Mouse (Mus musculus) spleen, adult 18-20 months (tissue): ENCODE data around the gene Dbnl.
A peak's percentile ranks its signal among the peaks of the same experiment; 100 is the strongest.
"Not testable (repeated sequence)": the region's sequence is repeated elsewhere in the genome, so short reads cannot be mapped to it uniquely, and the experiment has no call there.

Experiments used
- DNase-seq, 2 experiments: peaks; one replicate each; pipeline ENCODE4 v3.0.0; 2022; ENCODE audit warnings: mixed read lengths in 2 of 2

The Dbnl gene

GRCm38 (mm10) chr11:5796939-5797338 is 8.7 kb downstream of the Dbnl start:
- DNase-seq: no peak

- DNase-seq: no peak
Measured at GRCm38 (mm10) chr11:5797371-5797770, 9.1 kb downstream of the Dbnl start.

- no peak for DNase-seq
Measured at GRCm38 (mm10) chr11:5797928-5798327, 9.6 kb downstream of the Dbnl start.

DNA sequence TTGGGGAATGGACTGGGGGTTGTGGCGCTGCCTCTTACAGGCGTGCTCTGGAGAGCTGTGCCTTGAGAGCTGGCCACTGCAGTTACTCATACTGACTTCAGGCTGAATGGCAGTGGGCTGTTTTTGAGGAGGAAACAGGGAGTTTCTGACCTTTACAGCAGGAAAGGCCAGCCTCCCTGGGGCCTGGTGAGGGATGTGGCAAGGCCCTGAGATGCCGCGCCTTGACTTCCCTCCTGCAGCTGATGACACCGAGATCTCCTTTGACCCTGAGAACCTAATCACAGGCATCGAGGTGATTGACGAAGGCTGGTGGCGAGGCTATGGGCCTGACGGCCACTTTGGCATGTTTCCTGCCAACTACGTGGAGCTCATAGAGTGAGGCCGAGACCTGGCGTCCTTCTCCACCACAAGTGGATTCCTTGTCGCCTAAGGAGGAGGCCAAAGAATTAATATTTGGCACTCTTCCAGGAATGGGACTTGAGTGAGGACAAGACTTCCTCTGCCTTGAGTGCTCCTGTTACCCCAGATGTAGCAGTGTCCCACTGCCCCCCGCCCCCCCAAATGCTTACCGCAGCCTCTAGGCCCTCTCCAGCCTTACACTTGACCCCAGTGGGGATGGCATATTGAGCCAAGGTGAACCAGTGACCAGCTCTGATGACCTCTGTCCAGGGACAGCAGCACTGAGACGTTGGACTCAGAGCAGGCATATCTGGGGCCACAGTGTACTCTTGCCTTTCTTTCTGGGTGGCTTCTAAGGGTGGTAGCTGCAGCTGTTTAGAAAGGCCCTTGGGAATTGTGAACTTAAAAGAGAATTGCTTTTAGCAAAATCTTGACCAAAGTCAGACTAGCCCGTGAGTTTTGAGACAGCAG is 11.6 kb downstream of the Dbnl start:
- no peak for DNase-seq

GRCm38 (mm10) chr11:5801511-5801910 is 13.2 kb downstream of the Dbnl start:
- DNase-seq: no peak

GRCm38 (mm10) chr11:5802005-5802404 is 13.7 kb downstream of the Dbnl start:
- DNase-seq: no peak

DNA sequence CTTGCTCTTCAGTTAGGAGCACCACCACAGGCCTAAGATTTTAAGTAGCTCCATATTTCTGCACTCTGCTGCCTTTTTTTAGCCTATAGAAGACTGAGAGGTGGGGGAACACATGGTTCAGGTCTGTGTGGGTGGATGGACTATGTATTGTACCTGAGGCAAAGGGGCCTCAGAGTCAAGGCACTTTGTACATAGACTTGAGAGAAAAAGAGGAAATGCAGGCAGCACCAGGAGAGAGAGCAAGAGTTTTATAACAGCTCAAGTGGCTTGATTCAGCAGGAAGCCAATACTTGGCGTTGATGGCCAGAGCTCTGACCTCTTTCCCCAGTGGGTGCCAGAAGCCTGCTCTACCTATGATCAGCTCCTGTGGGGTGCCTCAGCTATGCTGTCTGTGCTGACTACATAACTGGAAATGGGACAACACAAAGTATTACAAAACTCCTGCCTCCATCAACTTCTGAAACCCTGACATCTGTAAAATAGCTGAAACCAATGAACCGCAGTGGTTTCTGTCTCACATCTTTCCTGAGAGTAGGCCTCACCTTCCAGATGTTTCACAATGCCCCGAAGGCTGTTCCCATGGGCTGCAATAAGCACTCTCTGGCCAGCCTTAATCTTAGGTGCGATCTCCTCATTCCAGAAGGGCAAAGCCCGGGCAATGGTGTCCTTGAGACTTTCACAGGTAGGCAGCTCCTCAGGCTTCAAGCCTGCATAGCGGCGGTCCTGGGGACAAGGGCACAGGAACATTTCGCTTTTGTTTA is 14.3 kb downstream of the Dbnl start:
- DNase-seq: no peak

DNA sequence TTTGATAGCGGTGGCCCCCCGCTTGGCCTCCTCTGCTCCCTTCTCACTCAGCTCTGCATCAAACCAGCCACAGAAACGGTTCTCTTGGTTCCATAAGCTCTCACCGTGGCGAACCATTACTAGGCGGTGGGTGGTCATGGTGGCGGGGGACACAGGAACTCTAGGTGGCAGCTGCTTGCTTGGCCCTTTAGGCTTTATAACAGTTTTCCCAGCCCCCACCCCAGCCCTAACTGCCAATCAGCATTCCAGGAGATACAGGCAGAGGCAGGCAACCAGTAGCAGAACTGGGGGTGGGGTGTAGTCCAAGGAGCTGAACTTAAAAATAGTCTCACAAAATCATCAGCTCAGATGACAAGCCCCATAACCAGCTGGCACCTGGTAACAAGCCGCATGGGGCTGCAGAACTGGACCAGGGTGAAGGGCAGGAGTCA is 15.3 kb downstream of the Dbnl start, which contains the start of gene Pgam2:
Gene Pgam2, minus strand, starts transcription at position 183 of the 431 bp plus-strand sequence.
- no peak for DNase-seq

- no peak for DNase-seq
Measured at GRCm38 (mm10) chr11:5804174-5804573, 15.9 kb downstream of the Dbnl start.

DNA sequence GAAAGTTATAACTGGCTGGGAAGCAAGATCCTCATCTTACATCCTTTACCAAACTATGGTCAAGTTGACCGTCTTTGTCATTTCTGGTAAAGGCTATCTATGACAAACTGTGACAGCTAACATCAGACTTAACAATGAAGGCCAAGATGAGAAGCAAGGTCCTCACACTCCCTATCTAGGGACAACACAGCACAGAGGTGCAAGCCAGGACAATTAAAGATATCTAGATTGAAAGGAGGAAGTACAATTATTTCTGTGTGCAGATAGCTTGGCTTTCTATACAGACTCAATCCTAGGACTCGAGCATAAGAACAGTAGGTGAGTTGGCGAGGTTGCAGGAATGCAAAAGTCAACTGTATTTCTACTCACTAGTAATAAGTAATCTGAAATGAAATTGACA is 17.4 kb downstream of the Dbnl start:
- no peak for DNase-seq

GRCm38 (mm10) chr11:5807956-5808355 is 19.7 kb downstream of the Dbnl start:
- no peak for DNase-seq

DNA sequence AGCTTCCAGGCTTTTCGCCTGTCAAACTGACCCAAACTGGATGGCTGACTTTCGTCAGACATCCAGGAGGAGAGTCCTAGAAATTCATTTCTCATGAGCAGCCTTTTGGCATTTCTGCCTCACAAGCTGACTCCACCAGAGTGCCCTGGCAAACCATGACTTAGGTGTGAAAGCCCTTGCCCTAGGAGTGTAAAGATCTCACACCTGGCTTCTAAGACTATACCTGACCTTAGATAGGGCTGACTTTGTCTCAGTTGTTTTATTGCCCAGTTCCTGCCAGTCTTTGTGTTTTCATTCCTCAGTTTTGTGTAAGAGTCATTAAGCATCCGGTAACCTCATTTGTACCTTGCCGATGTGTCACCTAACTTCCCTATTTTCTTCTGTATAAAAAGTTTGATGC is 21.2 kb downstream of the Dbnl start:
- not testable (repeated sequence) for DNase-seq

GRCm38 (mm10) chr11:5813381-5813780 is 25.1 kb downstream of the Dbnl start:
- no peak for DNase-seq

DNA sequence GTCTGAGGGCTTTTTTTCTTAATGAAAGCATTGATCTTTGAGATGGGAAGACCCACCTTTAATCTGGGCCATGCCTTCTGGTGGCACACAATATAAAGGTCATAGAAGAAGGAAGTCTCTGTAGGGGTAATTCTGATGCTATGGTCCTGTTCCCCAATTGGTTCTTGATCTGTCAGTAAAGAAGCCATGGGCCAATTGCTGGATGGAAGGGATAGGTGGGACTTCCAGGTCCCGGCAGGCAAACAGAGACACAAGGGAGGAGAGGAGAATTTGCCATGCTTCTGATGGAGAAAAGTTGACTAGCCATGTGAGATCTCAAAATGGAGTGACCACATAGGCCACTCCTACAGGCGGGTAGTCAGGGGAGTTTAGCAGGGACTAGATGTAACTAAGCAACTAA is 30.9 kb downstream of the Dbnl start:
- DNase-seq: no peak

GRCm38 (mm10) chr11:5825432-5825831 is 37.1 kb downstream of the Dbnl start:
- DNase-seq: no peak

DNA sequence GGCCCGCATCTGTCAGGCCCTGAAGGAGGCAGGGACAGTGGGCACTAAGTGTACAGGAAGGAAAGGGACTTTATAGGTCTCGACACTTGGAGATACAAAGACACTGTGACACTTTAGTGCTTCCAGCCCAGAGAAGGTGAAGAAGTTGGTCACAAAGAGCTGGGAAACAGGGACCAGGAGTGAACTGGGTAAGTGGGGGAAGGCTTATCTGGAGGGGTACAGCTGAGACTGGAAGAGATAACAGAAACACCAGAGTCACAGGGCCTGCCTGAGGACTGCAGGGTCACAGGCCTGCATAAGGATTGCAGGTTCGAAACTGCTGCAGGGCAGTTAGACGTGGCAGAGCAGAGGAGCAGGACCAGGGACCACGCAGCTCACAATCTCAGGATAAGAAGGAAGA is 39.6 kb downstream of the Dbnl start:
- no peak for DNase-seq

- no peak for DNase-seq
Measured at GRCm38 (mm10) chr11:5828509-5829191, 40.4 kb downstream of the Dbnl start.

DNA sequence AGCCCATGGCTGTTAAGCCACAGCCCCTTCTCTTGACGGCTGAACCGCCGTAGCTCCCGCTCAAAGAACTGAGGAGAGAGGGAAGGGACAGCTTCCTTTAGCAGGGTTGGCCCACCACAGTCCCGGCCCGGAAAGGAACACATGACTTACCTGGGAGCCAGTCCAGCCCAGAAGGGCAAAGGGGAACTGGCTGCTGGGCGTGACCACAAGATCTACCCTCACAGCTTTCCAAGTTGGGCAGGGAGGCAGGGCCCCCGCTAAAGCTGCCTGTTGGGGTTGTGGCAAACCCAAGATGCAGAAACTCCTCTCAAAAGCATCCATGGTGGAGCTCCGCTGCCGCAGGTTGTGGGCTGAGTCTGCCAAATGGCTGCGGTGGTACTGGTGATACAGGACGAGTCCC is 41.0 kb downstream of the Dbnl start:
- peak in 1 of 2 experiments; percentile 16 for DNase-seq

- no peak for DNase-seq
Measured at GRCm38 (mm10) chr11:5834506-5834905, 46.2 kb downstream of the Dbnl start.

GRCm38 (mm10) chr11:5835057-5835456 is 46.8 kb downstream of the Dbnl start:
- no peak for DNase-seq

DNA sequence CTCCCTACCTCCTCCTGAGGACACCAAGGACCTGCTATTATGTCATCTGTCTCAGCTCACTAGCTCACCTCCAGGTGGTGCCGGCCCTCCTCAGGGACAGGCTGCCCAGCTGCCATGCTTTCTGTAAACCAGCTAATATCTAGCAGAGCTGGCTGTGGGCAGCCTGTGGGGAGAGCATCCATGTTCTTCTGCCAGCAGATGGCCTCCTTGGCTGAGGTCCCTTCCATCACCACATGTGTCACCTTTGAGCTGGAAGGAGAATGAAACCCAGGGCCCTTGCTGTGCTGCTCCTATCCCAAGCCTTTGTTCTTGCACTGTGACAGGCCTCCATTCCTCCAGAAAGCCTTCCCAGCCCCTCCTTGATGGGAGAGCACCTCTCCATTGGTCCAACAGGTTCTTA is 47.8 kb downstream of the Dbnl start:
- DNase-seq: peak in 1 of 2 experiments; percentile 13

DNA sequence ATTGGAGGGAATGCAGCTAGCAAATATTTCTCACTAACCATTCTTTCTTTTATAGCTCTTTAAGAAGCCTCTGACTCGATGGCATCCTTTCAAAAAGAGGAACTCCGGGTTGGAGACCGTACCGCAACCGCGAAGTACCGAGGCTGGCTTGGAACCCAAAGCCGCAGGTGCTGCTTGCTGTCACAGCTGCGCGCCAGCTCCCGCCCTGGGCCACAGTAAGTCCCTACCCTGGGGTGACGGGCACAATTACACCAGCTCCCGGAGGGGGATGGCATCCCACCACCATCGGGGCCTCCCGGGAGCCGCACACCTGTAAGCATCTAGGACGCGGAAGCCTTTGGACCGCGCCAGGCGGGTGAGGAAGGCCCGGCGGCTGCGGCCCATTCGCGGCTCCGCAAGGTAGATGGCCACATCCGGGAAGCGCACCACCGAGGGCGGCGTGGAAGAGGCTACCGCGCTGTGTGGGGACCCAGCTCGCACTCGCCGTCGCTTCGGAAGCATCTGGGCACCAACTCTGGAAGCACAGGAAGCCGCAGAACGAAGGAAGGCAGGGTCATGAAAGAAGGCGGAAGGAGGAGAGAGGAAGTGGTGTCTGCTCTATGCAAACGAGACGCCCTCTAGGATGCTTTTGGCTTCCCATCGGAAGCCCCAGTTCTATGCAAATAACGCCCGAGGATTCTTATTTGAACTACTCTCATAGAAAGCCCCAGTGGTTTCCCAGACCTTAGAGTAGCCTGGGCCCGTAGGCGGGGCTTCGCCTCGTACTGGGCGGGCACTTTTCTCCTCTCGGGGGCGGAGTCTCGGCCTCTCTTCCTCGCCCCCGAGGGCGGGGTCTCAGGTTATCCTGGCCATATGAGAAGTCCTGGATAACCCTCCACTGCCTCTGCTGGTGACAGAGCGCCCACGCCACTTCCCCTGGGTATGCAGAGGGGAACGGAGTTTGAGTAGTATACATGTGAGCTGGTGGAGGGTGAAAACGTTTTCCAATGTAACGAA is 49.3 kb downstream of the Dbnl start, which contains the start of gene Polm:
Gene Polm, minus strand, starts transcription at position 766 of the 996 bp plus-strand sequence.
- peak; percentile 84 to 91 for DNase-seq
